Mouse (Mus musculus) CD4-positive, CD25-positive, alpha-beta regulatory T cell, adult 2 months (primary cell): ENCODE results near the gene Capn2.

ENCODE experiments used
- DNase-seq: peaks from one replicate; pipeline ENCODE4 v3.0.0-alpha.2; 2012; ENCODE audit warnings: low read depth, low spot score

Capn2 gene

GRCm38 (mm10) chr1:182516758-182517676, at the start of gene Capn2:
TSS of gene Capn2 (minus strand) at chr1:182517608.
- DNase-seq, result peak; percentile 82

DNA sequence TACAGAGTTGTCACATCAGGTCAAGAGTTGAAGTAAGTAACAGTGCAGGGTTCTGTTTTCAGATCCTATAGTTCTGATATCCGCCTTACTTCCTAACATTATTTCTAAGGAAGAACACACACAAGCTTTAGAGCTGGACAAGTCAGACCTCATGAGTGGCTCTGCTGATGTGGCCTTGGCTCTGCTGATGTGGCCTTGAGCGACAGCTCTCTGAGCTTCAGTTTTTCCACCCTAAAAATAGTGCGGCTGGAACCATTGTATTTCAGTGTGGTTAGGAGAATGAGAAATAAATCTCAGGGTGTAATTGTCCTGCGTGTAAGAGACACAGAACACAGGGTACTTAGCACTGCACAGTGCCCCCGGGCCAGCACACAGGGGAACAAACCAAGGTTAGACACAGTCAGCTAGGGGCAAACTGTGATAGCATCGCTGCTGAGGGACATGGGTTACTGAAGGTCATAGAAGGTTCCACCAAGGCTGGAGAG, 48.0 kb upstream of the Capn2 start:
- no peak for DNase-seq

DNA sequence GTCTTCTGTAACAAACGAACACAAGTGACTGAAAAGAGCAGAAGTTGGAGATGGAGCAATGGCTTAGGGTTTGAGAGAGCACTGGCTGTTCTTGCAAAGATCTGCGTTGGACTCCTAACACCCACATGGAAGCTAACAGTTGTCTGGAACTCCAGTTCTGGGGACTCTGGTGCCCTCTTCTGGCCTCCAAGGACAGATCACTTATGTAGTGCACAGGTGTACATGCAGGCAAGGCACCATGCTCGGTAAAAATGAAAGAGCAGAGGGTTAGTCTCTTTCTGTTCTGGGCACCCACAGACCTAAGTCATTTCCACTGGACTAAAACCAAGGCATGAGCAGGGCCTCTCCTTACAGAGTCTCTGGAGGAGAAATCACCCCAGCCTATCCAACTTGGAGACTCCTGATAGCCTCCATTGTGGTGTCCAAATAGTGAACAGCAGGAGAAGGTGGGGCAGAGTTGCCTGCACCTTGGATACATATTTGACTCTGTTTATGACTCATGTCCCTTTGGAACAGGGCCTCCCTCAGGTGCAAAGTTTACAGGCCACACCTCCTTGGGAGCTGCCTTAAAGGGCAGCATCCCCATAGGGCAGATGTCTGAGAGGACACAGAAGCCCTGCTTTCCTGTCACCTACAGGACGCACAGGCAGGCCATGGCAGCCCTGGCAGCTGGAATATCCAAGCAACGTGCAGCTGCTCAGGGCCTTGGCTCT, 47.2 kb upstream of the Capn2 start, which contains the start of gene Capn8:
Gene Capn8, plus strand, starts transcription at position 600 of the 713 bp plus-strand sequence.
- DNase-seq, result peak; percentile 37

DNA sequence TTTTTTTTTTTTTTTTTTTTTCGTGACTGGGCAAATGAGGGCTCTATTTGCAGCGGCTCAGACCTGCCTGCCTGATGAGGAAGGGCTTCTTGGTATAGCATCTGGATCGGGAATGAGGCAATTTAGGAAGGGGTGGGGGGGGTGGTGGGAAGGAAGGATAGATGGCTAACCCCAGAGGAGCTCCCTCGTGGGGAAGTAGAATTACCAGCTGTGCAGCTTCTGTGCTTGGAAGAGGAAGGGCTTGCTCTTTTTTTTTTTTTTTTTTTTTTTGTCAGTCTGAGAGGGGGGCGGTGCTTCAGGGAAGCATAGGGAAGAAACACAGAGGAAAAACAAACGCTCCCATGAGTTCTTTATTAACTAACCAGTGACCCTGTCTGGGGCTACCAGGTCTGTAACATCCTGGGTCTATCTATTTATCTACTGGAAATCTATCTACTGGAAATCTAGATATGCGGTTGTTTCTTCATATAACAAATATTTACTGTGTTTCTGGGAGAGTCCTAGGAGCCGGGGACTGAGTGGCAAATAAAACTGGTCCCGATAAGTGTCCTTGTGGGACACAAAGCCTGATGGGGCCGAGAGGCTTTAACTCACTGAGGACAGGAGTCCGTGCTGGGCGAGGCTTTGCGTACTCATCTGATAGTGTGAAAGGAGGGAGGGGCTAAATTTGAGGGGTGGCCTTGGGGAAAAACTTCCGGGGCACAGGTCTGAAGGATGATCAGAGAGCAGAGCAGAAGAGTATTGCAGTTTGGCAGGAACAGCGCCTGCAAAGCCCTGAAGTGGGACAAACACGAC, 45.4 kb upstream of the Capn2 start:
- no peak for DNase-seq

GRCm38 (mm10) chr1:182561945-182562514, 44.6 kb upstream of the Capn2 start:
- no peak for DNase-seq

DNA sequence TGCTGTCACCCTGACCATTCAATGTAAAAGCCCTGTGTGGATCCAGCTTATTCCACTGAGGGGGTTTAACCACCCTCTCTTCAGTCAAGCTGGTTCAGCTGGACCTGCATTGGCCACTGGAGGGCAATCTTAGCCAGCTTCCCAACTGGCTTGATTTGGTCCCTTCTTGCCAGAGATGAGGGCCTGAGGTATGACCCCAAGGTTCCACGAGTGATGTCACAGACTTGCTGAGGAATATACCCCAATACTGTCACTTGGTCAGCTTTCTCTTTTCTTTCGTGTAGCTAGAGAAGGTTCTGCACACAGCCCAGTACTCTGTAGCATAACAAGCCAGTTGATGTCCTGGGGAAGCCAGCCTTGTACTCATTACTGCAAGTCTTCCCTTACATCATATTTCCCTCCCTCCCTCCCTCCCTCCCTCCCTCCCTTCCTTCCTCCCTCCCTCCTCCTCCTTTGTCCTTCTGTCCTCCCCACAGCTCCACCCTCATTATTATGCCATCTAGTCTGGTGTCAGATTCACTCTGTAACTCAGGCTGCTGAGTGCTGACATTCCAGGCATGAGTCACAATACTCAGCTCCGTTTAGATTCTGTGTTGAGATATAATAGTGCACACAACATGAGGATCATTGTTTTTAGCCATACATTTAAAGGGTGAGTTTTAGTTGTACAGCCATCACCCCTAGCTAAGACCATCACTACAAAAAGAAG, 43.1 kb upstream of the Capn2 start:
- peak; percentile 16 for DNase-seq

- DNase-seq, result no peak
These were observed 42.1 kb upstream of the Capn2 start for GRCm38 (mm10) chr1:182559530-182559929.

DNA sequence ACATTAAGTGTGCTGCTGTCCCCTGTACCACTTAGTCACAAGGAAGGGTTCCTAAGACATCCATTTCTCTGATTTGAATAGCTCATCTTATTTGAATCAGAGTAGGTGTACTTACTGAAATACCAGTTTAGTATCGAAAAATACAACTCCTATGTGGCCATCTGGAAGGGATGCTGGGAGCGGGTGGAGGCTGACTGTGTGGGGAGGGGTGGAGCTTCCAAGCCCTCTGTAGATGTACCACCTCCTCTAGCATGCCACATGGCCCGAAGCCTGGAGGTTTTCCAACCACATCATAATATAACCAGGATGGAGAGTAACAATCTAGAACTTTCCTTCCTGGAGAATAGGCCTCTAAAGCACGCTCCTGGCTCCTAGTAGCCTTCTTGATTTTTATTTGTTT, 40.9 kb upstream of the Capn2 start:
- no peak for DNase-seq

DNA sequence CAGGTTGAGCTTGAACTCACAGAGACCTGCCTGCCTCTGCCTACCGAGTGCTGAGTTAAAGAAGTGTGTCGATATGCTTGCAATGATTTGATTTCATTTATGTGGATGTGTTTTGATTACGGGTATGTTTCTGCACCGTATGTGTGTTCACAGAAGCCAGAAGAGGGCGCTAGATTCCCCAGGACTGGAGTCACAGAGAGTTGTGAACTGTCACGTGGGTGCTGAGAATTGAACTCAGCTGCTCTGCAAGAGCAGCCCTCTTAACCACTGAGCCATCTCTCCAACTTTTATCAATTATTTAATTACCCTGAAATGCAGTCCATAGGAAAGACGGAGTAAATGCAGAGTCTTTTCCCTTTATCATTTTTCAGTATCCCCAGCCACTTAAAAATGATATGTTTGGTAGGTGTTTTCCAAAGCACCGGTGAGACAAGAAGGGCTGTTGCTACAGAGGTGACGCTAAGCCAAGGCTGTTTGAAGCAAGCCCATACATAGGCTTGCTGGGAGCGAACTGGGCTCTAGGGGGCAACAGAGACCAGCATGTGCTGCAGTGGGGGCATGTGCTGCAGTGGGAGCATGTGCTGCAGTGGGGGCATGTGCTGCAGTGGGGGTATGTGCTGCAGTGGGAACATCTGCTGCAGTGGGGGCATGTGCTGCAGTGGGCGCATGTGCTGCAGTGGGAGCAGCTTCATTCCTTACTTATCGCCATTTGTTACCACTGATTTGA, 36.4 kb upstream of the Capn2 start:
- peak; percentile 53 for DNase-seq

- no peak for DNase-seq
These were observed 33.4 kb upstream of the Capn2 start for GRCm38 (mm10) chr1:182550761-182551160.

- DNase-seq, result no peak
These were observed 26.5 kb upstream of the Capn2 start for GRCm38 (mm10) chr1:182543906-182544305.

GRCm38 (mm10) chr1:182543136-182543535, 25.7 kb upstream of the Capn2 start:
- no peak for DNase-seq

DNA sequence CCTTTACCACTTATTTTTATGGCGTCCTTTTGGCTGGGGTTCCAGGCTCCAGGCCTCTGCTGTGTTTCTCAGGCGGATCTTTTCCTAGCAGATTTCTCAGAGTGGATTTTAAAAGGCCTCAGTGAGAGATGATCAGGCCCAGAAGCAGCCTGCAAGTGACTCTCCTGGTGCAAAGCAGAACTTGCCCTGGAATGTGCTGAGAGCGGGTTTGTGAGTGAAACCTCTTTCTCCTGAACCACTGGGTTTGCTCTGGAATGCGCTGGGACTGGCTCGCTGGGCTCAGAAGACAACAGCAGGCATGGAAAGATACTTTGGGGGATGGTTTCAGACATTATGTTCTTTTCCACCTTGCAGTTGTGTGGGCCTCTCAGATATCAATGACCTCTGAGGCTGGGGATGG, 24.7 kb upstream of the Capn2 start:
- DNase-seq, result no peak

GRCm38 (mm10) chr1:182539023-182539940, 21.9 kb upstream of the Capn2 start:
- DNase-seq, result peak; percentile 92

- no peak for DNase-seq
These were observed 17.7 kb upstream of the Capn2 start for GRCm38 (mm10) chr1:182535080-182535481.

DNA sequence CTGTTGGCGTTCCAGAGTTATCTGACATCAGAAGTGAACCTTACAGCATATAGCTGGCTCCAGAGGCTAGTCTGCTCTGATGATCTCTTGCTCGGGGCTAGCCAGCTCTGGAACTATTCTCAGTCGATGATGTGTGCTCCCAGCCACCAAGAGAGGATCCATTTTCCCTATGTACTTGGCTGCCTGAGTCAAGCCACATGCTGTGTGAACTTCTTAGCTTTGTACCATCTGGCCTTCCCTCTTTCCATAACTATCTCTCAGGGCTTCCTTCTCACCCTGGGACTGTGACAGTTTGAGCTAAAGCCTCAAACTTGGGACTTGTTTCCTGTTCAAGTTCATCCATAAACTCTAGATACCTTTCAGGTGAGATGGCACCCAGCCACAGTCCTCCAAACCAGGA, 16.2 kb upstream of the Capn2 start:
- DNase-seq, result no peak

- peak; percentile 62 for DNase-seq
These were observed 10.8 kb upstream of the Capn2 start for GRCm38 (mm10) chr1:182527921-182528858.

GRCm38 (mm10) chr1:182527261-182527766, 9.9 kb upstream of the Capn2 start:
- no peak for DNase-seq
